9 mouse cellular contexts compared by ENCODE assay signal in the genomic region with DNA sequence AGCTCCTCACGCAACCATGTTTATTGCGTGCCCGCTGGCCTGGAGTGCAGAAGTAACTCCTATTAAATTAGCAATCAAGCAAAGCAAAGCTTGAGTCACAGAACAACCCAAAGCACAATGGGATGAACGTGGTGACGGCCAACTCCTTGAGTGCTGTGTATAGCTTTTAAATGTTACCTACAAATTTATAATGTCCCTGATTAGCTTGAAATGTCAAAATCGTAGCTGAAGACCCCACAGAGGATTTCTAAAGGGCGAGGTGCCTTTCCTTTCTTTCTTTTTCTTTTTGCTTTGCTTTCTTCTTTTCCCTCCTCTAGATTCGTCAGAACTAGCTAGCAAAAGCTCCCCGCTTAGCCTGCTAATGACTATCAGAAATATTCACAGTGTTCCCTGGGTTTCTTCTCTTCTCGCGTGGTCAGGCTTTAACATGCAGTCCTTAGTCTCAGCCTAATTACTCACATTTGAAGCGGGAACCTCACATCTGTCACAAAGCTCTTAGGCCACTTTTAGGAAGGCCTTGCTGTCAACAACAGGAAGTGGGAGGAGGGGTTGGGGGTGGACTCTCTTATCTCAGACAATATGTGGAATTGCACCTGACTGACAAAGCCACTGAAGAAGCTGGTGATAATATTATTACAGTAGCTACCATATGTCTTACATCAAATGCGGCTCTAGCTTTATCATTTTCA. TPM values are rescaled to one million over a fixed set of nuclear protein-coding genes. Genes with fewer than 3 reads are reported as not detected.
DNase-seq lines count a peak whose midpoint lies in the region; ATAC-seq lines count a peak whose summit lies in the region.
"Had no signal": no experiment of that assay in that cellular context is flagged by ENCODE, and none has a peak within 500 bp of the region (broad histone marks: within the 10 kb centered on the region; RNA-seq: fewer than 3 reads in every experiment).

No protein-coding gene starts in this region.

- intact Hi-C loops in heart, postnatal 36 days (cut with DNase I): no loop called here

- H3K9me3 ChIP-seq in heart, embryonic 15.5 days (replicated peaks): no peaks in the 10 kb centered on the region
- no peaks in the 10 kb centered on the region for H3K9me3 ChIP-seq in forebrain, embryonic 11.5 days (ENCODE audit: control insufficient read depth, low read length)
- H3K9me3 ChIP-seq in megakaryocyte, embryonic 14.5 days: peaks cover 13% of the 10 kb centered on the region
- H3K9me3 ChIP-seq: embryonic facial prominence, embryonic 12.5 days had no signal

- H3K4me2 ChIP-seq in heart, embryonic 15.5 days: 0 out of 2 replicates have a peak overlapping the region, but pooled peaks have one; percentile 1
- H3K4me2 ChIP-seq in forebrain, embryonic 11.5 days (ENCODE audit: low read depth, low read length, severe bottlenecking): no peak overlapping the region
- H3K4me2 ChIP-seq: embryonic facial prominence, embryonic 12.5 days had no signal

- ATAC-seq in heart, embryonic 15.5 days (replicated peaks; ENCODE audit: insufficient number of reproducible peaks, insufficient read depth, low FRiP score, low read depth): no peak
- 0 out of 2 replicates have a peak, but pooled peaks have one; percentile 34 for ATAC-seq in forebrain, embryonic 11.5 days (replicated peaks; ENCODE audit: low FRiP score)

- WGBS in heart, embryonic 15.5 days: 48% methylated on average over 13 of the region's 13 CpGs
- WGBS in forebrain, embryonic 11.5 days: 67% methylated on average over 13 of the region's 13 CpGs

- peaks cover 14% of the 10 kb centered on the region; the same call in 1 of the 2 replicates for H3K4me1 ChIP-seq in heart, embryonic 15.5 days (replicated peaks)
- no peaks in the 10 kb centered on the region for H3K4me1 ChIP-seq in forebrain, embryonic 11.5 days (replicated peaks; ENCODE audit: control insufficient read depth, insufficient read depth, low read length)
- H3K4me1 ChIP-seq in megakaryocyte, embryonic 14.5 days: peaks cover 89% of the 10 kb centered on the region

- no peak overlapping the region for H3K4me3 ChIP-seq in heart, embryonic 15.5 days
- H3K4me3 ChIP-seq in forebrain, embryonic 11.5 days (ENCODE audit: low read depth, low read length): no peak overlapping the region
- H3K4me3 ChIP-seq in megakaryocyte, embryonic 14.5 days (replicated peaks): peak overlapping the region; percentile 50
- H3K4me3 ChIP-seq: embryonic facial prominence, embryonic 12.5 days had no signal

- no peak for DNase-seq in heart, postnatal 36 days
- DNase-seq in CD4-positive, CD25-positive, alpha-beta regulatory T cell, adult 2 months (ENCODE audit: low read depth, low spot score): peak; percentile 75
- DNase-seq in forebrain, embryonic 11.5 days (ENCODE audit: low spot score): no peak
- DNase-seq in Muller cell, postnatal 12 days (ENCODE audit: inconsistent ontology term): no peak
- DNase-seq in ovary, adult 18-20 months (ENCODE audit: low spot score): no peak
- no peak for DNase-seq in gastrocnemius, adult 18-20 months (ENCODE audit: low spot score)

- H3K27ac ChIP-seq in heart, embryonic 15.5 days: no peak overlapping the region
- H3K27ac ChIP-seq in forebrain, embryonic 11.5 days (ENCODE audit: low read depth, low read length): no peak overlapping the region
- H3K27ac ChIP-seq: embryonic facial prominence, embryonic 12.5 days had no signal

- no peaks in the 10 kb centered on the region for H3K36me3 ChIP-seq in heart, embryonic 15.5 days
- no peaks in the 10 kb centered on the region for H3K36me3 ChIP-seq in forebrain, embryonic 11.5 days (ENCODE audit: control insufficient read depth, insufficient read depth, low read length)
- peaks cover 24% of the 10 kb centered on the region for H3K36me3 ChIP-seq in megakaryocyte, embryonic 14.5 days (replicated peaks; ENCODE audit: low read length)
- H3K36me3 ChIP-seq: embryonic facial prominence, embryonic 12.5 days had no signal

- H3K27me3 ChIP-seq in heart, embryonic 15.5 days: no peaks in the 10 kb centered on the region
- no peaks in the 10 kb centered on the region for H3K27me3 ChIP-seq in forebrain, embryonic 11.5 days (ENCODE audit: control insufficient read depth, insufficient read depth, low read length)
- peaks cover 4% of the 10 kb centered on the region for H3K27me3 ChIP-seq in megakaryocyte, embryonic 14.5 days (replicated peaks)
- H3K27me3 ChIP-seq: embryonic facial prominence, embryonic 12.5 days had no signal

- no peak overlapping the region for H3K9ac ChIP-seq in heart, embryonic 15.5 days
- no peak overlapping the region for H3K9ac ChIP-seq in forebrain, embryonic 11.5 days (ENCODE audit: low read length)
- H3K9ac ChIP-seq: embryonic facial prominence, embryonic 12.5 days had no signal

RNA-seq across cellular contexts. Expression of a gene that starts 53.6 kb away (rescaled TPM):
- 0.09 and 0.49 TPM in 2 replicates for polyA plus RNA-seq in heart, embryonic 15.5 days (2015; fragmentation: Nextera tagmentation; extraction: Ambion mirVana)
- not detected for total RNA-seq in heart, postnatal 36 days (2021)
- polyA plus RNA-seq in forebrain, embryonic 11.5 days (2014; fragmentation: Nextera tagmentation; extraction: Ambion mirVana): 0.69 and 1.3 TPM in 2 replicates
- 0.03 TPM in 1 of 2 replicates, not detected in the other for polyA plus RNA-seq in megakaryocyte, embryonic 14.5 days (2012; ENCODE audit: insufficient read depth, low replicate concordance)
- total RNA-seq in gastrocnemius, adult 18-20 months (2021): under 1 TPM; 0.14 to 0.18 TPM
